Mouse (Mus musculus) liver, embryonic 12.5 days (tissue): ENCODE data around the gene Nadsyn1. TPM values are rescaled to one million over a fixed set of nuclear protein-coding genes. Genes with fewer than 3 reads are reported as not detected.

Source experiments
- ATAC-seq: fragments of 200-750 bp; cut with Nextera tagmentation; 2 replicates; pipeline ENCODE4 v1.8.0; 2017; ENCODE audit warnings: moderate number of reproducible peaks, mild to moderate bottlenecking, moderate library complexity
- H3K27ac ChIP-seq: fragments of 300-500 bp; sonication (generic); 2 replicates; pipeline ENCODE4 v1.5.1; 2016; ENCODE audit warnings: mild to moderate bottlenecking
- H3K27me3 ChIP-seq: fragments of 300-500 bp; sonication (generic); replicated peaks from 2 replicates; pipeline ENCODE4 v1.6.1; 2016; ENCODE audit warnings: mild to moderate bottlenecking, moderate library complexity
- H3K36me3 ChIP-seq: fragments of 300-500 bp; sonication (generic); 2 replicates; pipeline ENCODE4 v1.6.1; 2016; ENCODE audit warnings: mild to moderate bottlenecking, moderate library complexity
- H3K4me1 ChIP-seq: fragments of 300-500 bp; sonication (generic); 2 replicates; pipeline ENCODE4 v1.6.1; 2016
- H3K4me2 ChIP-seq: fragments of 300-500 bp; sonication (generic); 2 replicates; pipeline ENCODE4 v1.6.1; 2016; ENCODE audit warnings: mild to moderate bottlenecking, moderate library complexity
- H3K4me3 ChIP-seq: fragments of 300-500 bp; sonication (generic); 2 replicates; pipeline ENCODE4 v1.5.1; 2016; ENCODE audit warnings: mild to moderate bottlenecking, moderate library complexity
- H3K9ac ChIP-seq: fragments of 300-500 bp; sonication (generic); 2 replicates; pipeline ENCODE4 v1.6.1; 2016; ENCODE audit warnings: mild to moderate bottlenecking, moderate library complexity
- H3K9me3 ChIP-seq: fragments of 300-500 bp; sonication (generic); replicated peaks from 2 replicates; pipeline ENCODE4 v1.6.1; 2016; ENCODE audit warnings: mild to moderate bottlenecking, moderate library complexity
- WGBS: fragments of 180-500 bp; shearing (Covaris S2); methylation state at CpG from one replicate; pipeline ENCODE4 v1.1.7; 2016; ENCODE audit not compliant: insufficient replicate concordance; 5-methylcytosine and 5-hydroxymethylcytosine counted together
- polyA plus RNA-seq: library from polyadenylated mRNA; unstranded; fragments of >200 nt; fragmentation: Nextera tagmentation; extraction: Ambion mirVana; gene quantifications from 2 replicates; pipeline ENCODE4 v1.2.1, GENCODE M21; 2016

The Nadsyn1 gene
- polyA plus RNA-seq, 1 experiment from 2014 or later = 8.3 TPM

DNA sequence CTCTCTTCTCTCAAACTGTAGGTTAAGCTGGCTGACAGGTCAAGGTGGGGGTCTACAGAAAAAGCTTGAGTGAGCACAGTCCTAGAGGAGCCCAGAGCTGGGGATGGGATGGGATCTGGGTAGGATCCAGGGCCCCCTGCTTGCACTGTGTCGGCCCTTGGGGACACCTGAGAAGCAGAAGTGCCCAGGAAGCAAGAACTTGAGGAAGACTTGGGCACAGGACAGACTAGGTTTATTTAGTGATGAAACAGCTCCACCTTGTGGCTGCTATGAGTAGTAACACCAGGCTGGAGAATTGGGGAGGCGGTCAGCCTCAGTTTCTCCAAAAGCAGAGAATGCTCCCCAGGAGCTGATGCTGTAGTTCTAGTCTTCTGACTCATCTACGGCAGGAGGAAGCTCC is 58.9 kb downstream of the Nadsyn1 start:
- Histone ChIP-seq H3K4me1 (no peaks in the 10 kb centered on the region), H3K27me3 (peaks cover 52% of the 10 kb centered on the region), H3K4me2 (no peak overlapping the region), H3K9ac (no peak overlapping the region), H3K9me3 (no peaks in the 10 kb centered on the region), H3K36me3 (no peaks in the 10 kb centered on the region), H3K4me3 (no peak overlapping the region), H3K27ac (no peak overlapping the region)
- WGBS = 13% methylated on average over 3 of the region's 3 CpGs
- no peak for ATAC-seq

- Histone ChIP-seq H3K27ac (no peak overlapping the region), H3K36me3 (no peaks in the 10 kb centered on the region), H3K4me2 (no peak overlapping the region), H3K4me1 (peaks cover 23% of the 10 kb centered on the region), H3K9ac (no peak overlapping the region), H3K9me3 (no peaks in the 10 kb centered on the region), H3K4me3 (no peak overlapping the region), H3K27me3 (peaks cover 63% of the 10 kb centered on the region)
- no peak for ATAC-seq
- 47% methylated on average over 3 of the region's 3 CpGs for WGBS
Measured at GRCm38 (mm10) chr7:143758956-143759355, 63.7 kb downstream of the Nadsyn1 start.

- no peak overlapping the region for H3K9ac ChIP-seq
- ATAC-seq = no peak
- no peaks in the 10 kb centered on the region for H3K9me3 ChIP-seq
- H3K27ac ChIP-seq = no peak overlapping the region
- H3K36me3 ChIP-seq = no peaks in the 10 kb centered on the region
- H3K4me2 ChIP-seq = peak overlapping the region; percentile 58
- 43% methylated on average over 3 of the region's 3 CpGs for WGBS
- H3K4me1 ChIP-seq = peaks cover 23% of the 10 kb centered on the region
- H3K4me3 ChIP-seq = no peak overlapping the region
- peaks cover 63% of the 10 kb centered on the region for H3K27me3 ChIP-seq
Measured at GRCm38 (mm10) chr7:143757696-143758095, 65.0 kb downstream of the Nadsyn1 start.

- H3K27ac ChIP-seq = no peak overlapping the region
- peaks cover 23% of the 10 kb centered on the region for H3K4me1 ChIP-seq
- H3K27me3 ChIP-seq = peaks cover 67% of the 10 kb centered on the region
- H3K9ac ChIP-seq = no peak overlapping the region
- no peaks in the 10 kb centered on the region for H3K9me3 ChIP-seq
- 2% methylated on average over 15 of the region's 15 CpGs for WGBS
- peak overlapping the region; percentile 58 for H3K4me2 ChIP-seq
- no peaks in the 10 kb centered on the region for H3K36me3 ChIP-seq
- peak; percentile 71 for ATAC-seq
- H3K4me3 ChIP-seq = peak overlapping the region; percentile 32
Measured at GRCm38 (mm10) chr7:143757027-143757390, 65.6 kb downstream of the Nadsyn1 start.

DNA sequence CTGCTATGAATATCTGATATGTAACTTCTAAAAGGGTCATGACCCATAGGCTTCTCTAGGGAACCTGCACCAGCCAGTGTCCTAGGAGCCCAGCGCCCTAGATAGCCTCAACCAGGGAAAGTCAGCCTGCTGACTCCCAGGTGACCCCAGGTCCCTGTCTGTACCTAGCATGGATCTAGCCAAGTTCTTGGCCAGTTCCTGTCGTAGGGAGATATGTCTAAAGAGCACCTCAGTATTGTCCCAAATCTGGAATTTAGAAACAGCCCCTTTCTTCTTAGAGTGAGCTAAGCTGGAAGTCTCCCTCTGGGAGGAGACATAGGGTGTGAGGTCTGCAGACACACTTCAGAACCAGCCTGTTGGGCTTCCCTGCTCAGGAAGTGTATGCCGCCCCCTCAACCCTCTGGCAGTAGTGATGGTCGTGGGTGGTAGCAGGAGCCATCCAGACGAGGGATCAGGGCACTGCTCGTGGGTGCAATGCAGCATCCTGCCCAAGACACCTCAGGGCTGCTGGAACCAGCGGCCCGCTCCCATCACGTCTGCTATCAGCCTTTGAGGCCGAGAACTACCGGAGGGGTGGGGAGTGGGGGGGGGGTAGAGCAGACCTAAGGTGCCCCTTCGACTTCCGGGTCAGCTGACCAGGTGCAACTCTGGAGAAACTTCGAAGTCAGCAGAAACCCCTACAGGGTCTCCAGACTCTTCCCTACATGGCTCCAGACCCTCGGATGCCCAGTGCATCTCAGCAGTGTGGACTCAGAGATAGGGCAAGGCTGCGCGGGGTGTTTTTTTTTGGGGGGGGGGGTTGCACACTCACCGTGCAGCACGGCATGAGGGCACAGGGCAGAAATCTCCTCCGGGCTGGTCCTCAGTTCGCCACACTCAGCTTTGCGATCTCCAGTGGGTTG is 66.3 kb downstream of the Nadsyn1 start, which contains the start of gene Osbpl5:
TSS of gene Osbpl5 (minus strand) at position 861 of the 902 bp plus-strand sequence.
- Histone ChIP-seq H3K36me3 (no peaks in the 10 kb centered on the region), H3K4me2 (peak within 1 kb of the TSS; percentile 58), H3K4me1 (peaks cover 23% of the 10 kb centered on the region), H3K4me3 (peak within 1 kb of the TSS; percentile 32), H3K27ac (no peak within 1 kb of the TSS), H3K9ac (no peak within 1 kb of the TSS), H3K27me3 (peaks cover 67% of the 10 kb centered on the region), H3K9me3 (no peaks in the 10 kb centered on the region)
- WGBS = 14% methylated on average over 22 of the region's 22 CpGs
- ATAC-seq = no peak

DNA sequence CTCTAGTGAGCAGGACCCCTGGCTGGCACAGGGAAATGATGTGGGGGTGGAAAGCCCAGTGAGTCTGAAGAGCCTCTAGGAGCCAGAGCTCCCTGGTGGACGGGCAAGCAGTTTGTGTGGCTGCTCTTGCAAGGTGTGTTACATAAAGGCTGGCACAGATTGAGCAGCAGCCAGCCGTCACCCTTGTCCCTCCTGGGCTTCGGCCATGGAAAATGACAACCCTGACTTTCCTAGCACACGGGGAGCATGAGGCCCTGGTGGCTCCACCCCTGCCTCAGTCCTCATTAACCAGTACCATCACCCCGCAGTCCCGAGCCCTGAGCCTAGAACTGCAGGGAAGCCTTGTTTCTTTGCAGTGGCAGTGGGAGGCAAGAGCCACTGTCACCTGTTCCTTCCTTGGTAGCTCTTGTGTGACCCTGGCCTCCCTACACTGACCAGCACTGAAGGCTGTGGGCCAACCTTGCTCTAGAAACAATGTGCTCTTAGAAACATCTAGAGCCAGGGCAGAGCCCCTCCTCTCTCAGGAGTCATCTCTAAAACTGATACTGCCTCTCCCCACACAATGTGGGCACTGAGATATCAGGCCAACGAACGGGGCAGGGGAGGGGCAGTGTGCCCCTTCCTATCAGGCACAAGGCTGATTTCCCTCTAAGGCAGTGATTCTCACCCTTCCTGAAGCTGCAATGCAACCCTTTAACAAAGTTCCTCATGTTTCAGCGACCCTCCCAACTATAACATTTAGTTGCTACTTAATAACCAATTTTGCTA is 67.1 kb downstream of the Nadsyn1 start:
- peaks cover 67% of the 10 kb centered on the region for H3K27me3 ChIP-seq
- H3K4me3 ChIP-seq = no peak overlapping the region
- no peaks in the 10 kb centered on the region for H3K36me3 ChIP-seq
- no peak overlapping the region for H3K27ac ChIP-seq
- no peak overlapping the region for H3K4me2 ChIP-seq
- peaks cover 23% of the 10 kb centered on the region for H3K4me1 ChIP-seq
- 44% methylated on average over 9 of the region's 9 CpGs for WGBS
- no peaks in the 10 kb centered on the region for H3K9me3 ChIP-seq
- no peak overlapping the region for H3K9ac ChIP-seq
- 0 out of 2 replicates have a peak, but pooled peaks have one; percentile 37 for ATAC-seq

DNA sequence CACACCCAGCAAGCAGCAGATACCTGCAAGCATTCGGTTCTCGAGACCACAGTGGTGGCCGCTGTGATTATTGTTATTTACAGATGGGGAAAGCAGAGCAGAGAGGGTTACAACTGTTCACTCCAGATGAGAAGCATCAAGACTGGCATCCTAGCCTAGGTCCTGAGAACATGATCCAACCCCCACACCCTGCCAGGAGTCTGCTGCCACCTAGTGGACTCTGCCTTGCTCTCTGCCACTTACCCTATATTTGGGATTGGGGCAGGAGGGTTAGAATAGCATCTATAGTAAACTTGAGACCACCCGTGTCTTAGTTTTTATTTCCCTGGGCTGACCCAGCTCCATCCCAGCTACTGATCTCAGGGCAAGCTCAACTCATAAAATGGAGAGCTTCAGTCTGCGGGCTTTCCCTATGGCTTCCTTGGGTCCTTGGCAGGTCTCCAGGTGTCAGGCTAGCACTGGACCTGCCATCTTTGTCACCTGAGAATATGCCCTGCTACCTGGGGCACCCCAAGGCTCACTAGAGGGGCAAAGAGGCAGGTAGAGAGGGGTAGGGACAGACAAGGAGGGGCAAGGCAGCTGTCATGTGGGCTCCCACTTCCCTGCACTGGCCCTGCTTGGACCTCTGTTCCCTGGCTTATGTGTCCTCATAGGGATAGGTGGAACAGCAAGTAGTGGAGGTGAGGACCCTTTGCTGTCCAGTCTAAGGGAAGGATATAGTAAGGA is 68.5 kb downstream of the Nadsyn1 start:
- Histone ChIP-seq H3K27ac (no peak overlapping the region), H3K4me3 (no peak overlapping the region), H3K9ac (no peak overlapping the region), H3K36me3 (no peaks in the 10 kb centered on the region), H3K4me2 (no peak overlapping the region), H3K9me3 (no peaks in the 10 kb centered on the region), H3K4me1 (peaks cover 23% of the 10 kb centered on the region), H3K27me3 (peaks cover 74% of the 10 kb centered on the region)
- ATAC-seq = no peak
- 37% methylated on average over 5 of the region's 5 CpGs for WGBS

DNA sequence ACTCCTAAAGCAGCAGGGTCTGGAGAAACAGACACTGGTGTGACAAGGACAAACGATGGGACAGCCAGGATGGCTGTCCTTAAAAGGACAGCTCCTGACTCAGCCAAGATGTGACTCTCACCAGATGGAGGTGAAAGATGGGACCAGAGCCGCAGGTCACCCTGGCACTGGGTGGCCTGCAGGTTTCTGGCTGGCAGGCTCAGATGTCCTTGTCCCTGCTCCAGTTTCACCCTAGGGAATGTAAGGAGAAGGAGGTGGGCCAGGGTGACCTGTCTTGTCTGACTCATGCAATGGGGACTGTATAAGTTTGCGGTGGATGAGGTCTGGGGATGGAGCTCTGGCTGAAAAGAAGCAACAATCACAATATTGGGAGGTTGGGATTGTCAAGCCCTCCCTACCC is 70.0 kb downstream of the Nadsyn1 start:
- Histone ChIP-seq H3K4me1 (peaks cover 25% of the 10 kb centered on the region), H3K27me3 (peaks cover 60% of the 10 kb centered on the region), H3K36me3 (no peaks in the 10 kb centered on the region), H3K4me3 (no peak overlapping the region), H3K9ac (no peak overlapping the region), H3K27ac (no peak overlapping the region), H3K4me2 (no peak overlapping the region), H3K9me3 (no peaks in the 10 kb centered on the region)
- ATAC-seq = no peak
- 58% methylated on average over 3 of the region's 3 CpGs for WGBS

- Histone ChIP-seq H3K9me3 (no peaks in the 10 kb centered on the region), H3K4me2 (no peak overlapping the region), H3K4me1 (peaks cover 20% of the 10 kb centered on the region), H3K36me3 (no peaks in the 10 kb centered on the region), H3K4me3 (no peak overlapping the region), H3K9ac (no peak overlapping the region), H3K27me3 (peaks cover 54% of the 10 kb centered on the region), H3K27ac (no peak overlapping the region)
- WGBS = 30% methylated on average over 4 of the region's 4 CpGs
- ATAC-seq = no peak
Measured at GRCm38 (mm10) chr7:143752056-143752455, 70.6 kb downstream of the Nadsyn1 start.

- WGBS = 66% methylated on average over 1 of the region's 1 CpGs
- no peak overlapping the region for H3K27ac ChIP-seq
- no peak for ATAC-seq
Measured at GRCm38 (mm10) chr7:143751380-143751779, 71.3 kb downstream of the Nadsyn1 start.

GRCm38 (mm10) chr7:143749045-143749444 is 73.6 kb downstream of the Nadsyn1 start:
- ATAC-seq = no peak
- 39% methylated on average over 3 of the region's 3 CpGs for WGBS
- no peak overlapping the region for H3K4me2 ChIP-seq
- H3K4me1 ChIP-seq = peaks cover 2% of the 10 kb centered on the region; the same call in 1 of the 2 replicates
- H3K9me3 ChIP-seq = no peaks in the 10 kb centered on the region
- no peak overlapping the region for H3K27ac ChIP-seq
- no peak overlapping the region for H3K9ac ChIP-seq
- H3K27me3 ChIP-seq = peaks cover 27% of the 10 kb centered on the region
- H3K4me3 ChIP-seq = no peak overlapping the region
- no peaks in the 10 kb centered on the region for H3K36me3 ChIP-seq

More at GRCm38 (mm10) chr7:143751380-143751779, 71.3 kb downstream of the Nadsyn1 start:
- no peaks in the 10 kb centered on the region for H3K9me3 ChIP-seq
- H3K9ac ChIP-seq = no peak overlapping the region
- H3K27me3 ChIP-seq = peaks cover 49% of the 10 kb centered on the region
- H3K4me1 ChIP-seq = peaks cover 13% of the 10 kb centered on the region
- no peaks in the 10 kb centered on the region for H3K36me3 ChIP-seq
- H3K4me3 ChIP-seq = no peak overlapping the region
- H3K4me2 ChIP-seq = no peak overlapping the region
